Mouse (Mus musculus) myocyte (in vitro differentiated cells): ENCODE data around the gene Tnrc18. TPM values are rescaled to one million over a fixed set of nuclear protein-coding genes. Genes with fewer than 3 reads are reported as not detected.

Experiments used
- H3K27me3 ChIP-seq: one replicate; pipeline ENCODE4 v1.6.1; 2011; ENCODE audit not compliant: control insufficient read depth, insufficient read depth, insufficient read length
- H3K36me3 ChIP-seq: one replicate; pipeline ENCODE4 v1.6.1; 2011; ENCODE audit not compliant: control insufficient read depth, insufficient read depth
- H3K4me2 ChIP-seq: one replicate; pipeline ENCODE4 v1.6.1; 2011; ENCODE audit warnings: low read depth, control low read depth
- H3K4me3 ChIP-seq: one replicate; pipeline ENCODE4 v1.5.1; 2011; ENCODE audit warnings: mild to moderate bottlenecking, control low read depth, moderate library complexity
- H3K79me2 ChIP-seq: one replicate; pipeline ENCODE4 v1.6.1; 2011; ENCODE audit not compliant: control insufficient read depth, insufficient read depth
- H3ac ChIP-seq: one replicate; pipeline ENCODE4 v1.6.1; 2011; ENCODE audit not compliant: control insufficient read depth, insufficient read length
- CEBPB ChIP-seq: IDR thresholded peaks from 2 replicates; pipeline ENCODE4 v1.6.1; 2011; ENCODE audit warnings: mild to moderate bottlenecking, moderate library complexity; ENCODE audit not compliant: poor library complexity, insufficient read depth, severe bottlenecking
- E2F4 ChIP-seq: IDR thresholded peaks from one replicate; pipeline ENCODE4 v1.6.1; 2011; ENCODE audit warnings: mild to moderate bottlenecking, control low read depth, moderate library complexity; ENCODE audit not compliant: insufficient read depth
- MAX ChIP-seq: IDR thresholded peaks from one replicate; pipeline ENCODE4 v1.6.1; 2011; ENCODE audit warnings: low read depth, mild to moderate bottlenecking, control low read depth
- MYOD1 ChIP-seq, 3 experiments: IDR thresholded peaks; one replicate each; pipeline ENCODE4 v1.6.1; 2011; ENCODE audit warnings: control low read depth in 2 of 3, low read depth in 2 of 3, mild to moderate bottlenecking in 2 of 3, moderate library complexity in 1 of 3; ENCODE audit not compliant: insufficient read length in 2 of 3, control insufficient read depth in 1 of 3
- MYOG ChIP-seq, 3 experiments: IDR thresholded peaks; one replicate each; pipeline ENCODE4 v1.6.1; 2011; ENCODE audit warnings: control low read depth in 2 of 3, low read depth in 2 of 3, mild to moderate bottlenecking in 2 of 3; ENCODE audit not compliant: insufficient read length in 2 of 3, control insufficient read depth in 1 of 3, insufficient read depth in 1 of 3
- POLR2A ChIP-seq: IDR thresholded peaks from one replicate; pipeline ENCODE4 v1.6.1; 2011; ENCODE audit warnings: low read depth, mild to moderate bottlenecking, control low read depth, moderate library complexity; ENCODE audit not compliant: insufficient read length
- POLR2AphosphoS2 ChIP-seq: IDR thresholded peaks from one replicate; pipeline ENCODE4 v1.6.1; 2011; ENCODE audit warnings: low read depth, control low read depth; ENCODE audit not compliant: insufficient read length
- REST ChIP-seq: IDR thresholded peaks from one replicate; pipeline ENCODE4 v1.6.1; 2011; ENCODE audit warnings: mild to moderate bottlenecking, control low read depth, moderate library complexity; ENCODE audit not compliant: insufficient read depth, insufficient read length
- SRF ChIP-seq: IDR thresholded peaks from one replicate; pipeline ENCODE4 v1.6.1; 2011; ENCODE audit warnings: low read depth; ENCODE audit not compliant: control insufficient read depth, insufficient read length
- TCF12 ChIP-seq: IDR thresholded peaks from one replicate; pipeline ENCODE4 v1.6.1; 2011; ENCODE audit warnings: mild to moderate bottlenecking, control low read depth; ENCODE audit not compliant: poor library complexity, insufficient read depth, severe bottlenecking
- TCF3 ChIP-seq: IDR thresholded peaks from one replicate; pipeline ENCODE4 v1.6.1; 2011; ENCODE audit warnings: low read depth, control low read depth; ENCODE audit not compliant: insufficient read length
- USF1 ChIP-seq: IDR thresholded peaks from one replicate; pipeline ENCODE4 v1.6.1; 2011; ENCODE audit warnings: low read depth, mild to moderate bottlenecking, control low read depth, moderate library complexity
- polyA plus RNA-seq: library from polyadenylated mRNA; unstranded; fragments of >200 nt; fragmentation: generic; extraction: Trizol; gene quantifications from one replicate; pipeline ENCODE4 v1.2.1, GENCODE M21; 2012; ENCODE audit warnings: missing spikeins

The Tnrc18 gene
- polyA plus RNA-seq, 1 experiment: 26.2 TPM

DNA sequence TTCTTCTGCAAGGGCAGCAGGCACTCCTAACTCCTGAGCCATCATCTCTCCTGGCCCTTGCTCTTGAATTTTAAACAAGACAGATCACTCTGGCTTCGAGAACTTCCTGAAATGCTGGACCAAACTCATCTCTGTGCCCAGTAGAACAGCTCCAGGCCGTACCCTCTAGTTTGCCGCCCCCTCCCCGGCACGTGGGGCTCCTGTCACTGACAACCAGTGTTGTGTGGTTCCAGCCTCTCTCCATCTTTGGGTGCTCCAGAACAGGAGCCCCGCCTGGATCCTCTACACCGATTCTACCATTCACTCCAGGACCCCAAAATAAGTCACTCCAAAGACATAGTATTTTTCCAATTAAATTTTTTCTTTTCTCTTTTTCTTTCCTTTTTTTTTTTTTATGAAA, 93.2 kb downstream of the Tnrc18 start:
- Histone ChIP-seq H3K27me3 (no peaks in the 10 kb centered on the region), H3ac (no peak overlapping the region), H3K4me3 (no peak overlapping the region), H3K79me2 (no peaks in the 10 kb centered on the region), H3K4me2 (no peak overlapping the region), H3K36me3 (peaks cover 10% of the 10 kb centered on the region)
- TF ChIP-seq MYOD1 (IDR thresholded peaks at IDR 0.05; ENCODE audit: control insufficient read depth in 1 of 3, insufficient read length in 2 of 3, low read depth in 2 of 3) (no peak), MYOG (IDR thresholded peaks at IDR 0.05; ENCODE audit: control insufficient read depth in 1 of 3, insufficient read depth in 1 of 3, insufficient read length in 2 of 3, low read depth in 2 of 3) (no peak), CEBPB (no peak), POLR2AphosphoS2 (no peak), POLR2A (no peak), MAX (no peak), SRF (no peak), E2F4 (no peak), USF1 (no peak), TCF12 (no peak), REST (no peak)

DNA sequence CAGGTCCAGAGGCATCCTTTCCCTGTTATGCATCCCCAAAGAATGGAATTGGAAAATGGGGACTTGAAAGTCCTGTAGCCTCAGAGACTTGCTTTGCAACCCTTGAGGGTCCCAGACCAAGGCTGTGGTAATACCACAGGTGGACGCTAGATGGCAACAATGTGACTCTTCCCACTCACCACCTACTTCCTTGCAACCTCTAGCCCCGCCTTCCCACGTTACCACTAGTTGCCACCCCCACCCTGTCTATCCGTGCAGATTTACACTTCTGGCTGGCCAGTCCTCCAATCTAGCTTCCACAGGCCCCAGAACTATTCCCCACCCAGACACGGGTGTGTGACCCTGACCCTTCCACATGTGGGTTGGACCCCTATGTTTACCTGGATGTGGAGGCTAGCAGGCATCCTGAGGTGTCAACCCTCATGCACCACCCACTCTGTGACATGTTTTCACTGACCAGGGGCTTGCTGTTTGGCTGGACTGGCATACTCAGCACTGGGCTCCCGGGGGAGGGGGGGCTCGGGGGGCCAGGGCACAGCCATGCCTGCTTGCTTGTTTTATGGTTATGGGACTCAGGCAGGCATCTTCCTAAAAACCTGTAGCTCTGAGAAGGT, 93.8 kb downstream of the Tnrc18 start:
- no peaks in the 10 kb centered on the region for H3K79me2 ChIP-seq
- no peak overlapping the region for H3K4me2 ChIP-seq
- peaks cover 4% of the 10 kb centered on the region for H3K36me3 ChIP-seq
- TF ChIP-seq MYOD1 (IDR thresholded peaks at IDR 0.05; ENCODE audit: control insufficient read depth in 1 of 3, insufficient read length in 2 of 3, low read depth in 2 of 3) (no peak), POLR2AphosphoS2 (peak; percentile 85)
- no peak overlapping the region for H3K4me3 ChIP-seq
- H3K27me3 ChIP-seq: no peaks in the 10 kb centered on the region
- no peak overlapping the region for H3ac ChIP-seq

DNA sequence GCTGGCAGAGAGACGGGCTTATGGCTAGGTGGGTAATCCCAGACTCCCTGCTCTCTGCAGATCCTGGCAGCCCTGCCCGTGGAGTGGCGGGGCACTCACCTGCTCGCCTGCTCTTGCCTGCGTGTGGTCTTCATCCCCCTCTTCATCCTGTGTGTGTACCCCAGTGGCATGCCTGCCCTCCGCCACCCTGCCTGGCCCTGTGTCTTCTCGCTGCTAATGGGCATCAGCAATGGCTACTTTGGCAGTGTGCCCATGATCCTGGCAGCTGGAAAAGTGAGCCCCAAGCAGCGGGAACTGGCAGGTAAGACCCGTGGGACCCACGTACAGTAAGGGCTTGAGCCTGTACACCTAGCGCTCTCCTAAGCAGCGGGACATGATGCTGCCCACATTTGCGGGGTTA, 97.6 kb downstream of the Tnrc18 start:
- no peak overlapping the region for H3K4me2 ChIP-seq

DNA sequence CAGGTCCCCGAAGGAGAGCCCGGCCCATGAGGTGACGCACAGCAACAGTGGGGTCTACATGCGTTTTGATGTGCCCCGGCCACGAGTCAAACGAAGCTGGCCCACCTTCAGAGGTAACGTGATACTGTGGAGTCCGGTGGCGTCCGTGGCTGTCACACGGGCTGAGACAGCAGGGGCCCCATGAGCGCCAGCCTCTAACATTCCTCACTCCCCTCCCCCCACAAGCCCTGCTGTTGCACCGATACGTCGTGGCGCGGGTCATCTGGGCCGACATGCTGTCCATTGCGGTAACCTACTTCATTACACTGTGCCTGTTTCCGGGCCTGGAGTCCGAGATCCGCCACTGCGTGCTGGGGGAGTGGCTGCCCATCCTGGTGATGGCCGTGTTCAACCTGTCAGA, 99.0 kb downstream of the Tnrc18 start:
- no peak overlapping the region for H3K4me2 ChIP-seq
- H3K27me3 ChIP-seq: peaks cover 29% of the 10 kb centered on the region
- no peak overlapping the region for H3ac ChIP-seq
- H3K79me2 ChIP-seq: no peaks in the 10 kb centered on the region
- TF ChIP-seq TCF3: no peak
- no peak for TF ChIP-seq E2F4
- H3K36me3 ChIP-seq: no peaks in the 10 kb centered on the region
- H3K4me3 ChIP-seq: no peak overlapping the region

More for the DNA sequence above, 97.6 kb downstream of the Tnrc18 start:
- no peak overlapping the region for H3K4me3 ChIP-seq
- H3ac ChIP-seq: no peak overlapping the region
- no peaks in the 10 kb centered on the region for H3K36me3 ChIP-seq
- no peak for TF ChIP-seq SRF
- no peak for TF ChIP-seq MAX
- TF ChIP-seq TCF12: no peak
- H3K79me2 ChIP-seq: no peaks in the 10 kb centered on the region
- H3K27me3 ChIP-seq: peaks cover 26% of the 10 kb centered on the region

DNA sequence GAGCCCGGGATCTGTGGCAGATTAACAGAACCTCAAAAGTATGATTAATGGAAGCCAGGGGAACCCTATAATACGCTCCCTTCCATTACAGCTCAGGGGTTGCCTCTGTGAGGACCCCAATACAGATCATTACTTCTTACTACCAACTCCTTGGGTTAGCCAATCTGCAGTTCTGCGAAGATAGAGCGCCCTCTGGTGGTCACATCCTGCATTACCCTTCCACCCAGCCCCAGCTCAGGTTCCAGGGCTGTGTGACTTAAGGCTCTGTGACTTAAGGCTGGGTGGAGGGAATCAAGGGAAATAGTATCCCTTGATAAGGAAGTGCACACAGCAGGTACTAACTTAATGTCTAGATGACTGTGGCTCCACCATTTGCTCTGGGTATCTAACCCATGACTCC, 99.4 kb downstream of the Tnrc18 start:
- Histone ChIP-seq H3ac (no peak overlapping the region), H3K27me3 (peaks cover 29% of the 10 kb centered on the region), H3K36me3 (no peaks in the 10 kb centered on the region), H3K4me2 (no peak overlapping the region), H3K4me3 (no peak overlapping the region), H3K79me2 (no peaks in the 10 kb centered on the region)
- TF ChIP-seq USF1: no peak
- TF ChIP-seq CEBPB: no peak
- TF ChIP-seq E2F4: no peak
- TF ChIP-seq MYOG (IDR thresholded peaks at IDR 0.05; ENCODE audit: control insufficient read depth in 1 of 3, insufficient read depth in 1 of 3, insufficient read length in 2 of 3, low read depth in 2 of 3): no peak
- no peak for TF ChIP-seq REST
- TF ChIP-seq TCF12: no peak
- no peak for TF ChIP-seq MAX
- no peak for TF ChIP-seq MYOD1 (IDR thresholded peaks at IDR 0.05; ENCODE audit: control insufficient read depth in 1 of 3, insufficient read length in 2 of 3, low read depth in 2 of 3)
- no peak for TF ChIP-seq TCF3
- no peak for TF ChIP-seq POLR2A
- no peak for TF ChIP-seq SRF
- TF ChIP-seq POLR2AphosphoS2: no peak

DNA sequence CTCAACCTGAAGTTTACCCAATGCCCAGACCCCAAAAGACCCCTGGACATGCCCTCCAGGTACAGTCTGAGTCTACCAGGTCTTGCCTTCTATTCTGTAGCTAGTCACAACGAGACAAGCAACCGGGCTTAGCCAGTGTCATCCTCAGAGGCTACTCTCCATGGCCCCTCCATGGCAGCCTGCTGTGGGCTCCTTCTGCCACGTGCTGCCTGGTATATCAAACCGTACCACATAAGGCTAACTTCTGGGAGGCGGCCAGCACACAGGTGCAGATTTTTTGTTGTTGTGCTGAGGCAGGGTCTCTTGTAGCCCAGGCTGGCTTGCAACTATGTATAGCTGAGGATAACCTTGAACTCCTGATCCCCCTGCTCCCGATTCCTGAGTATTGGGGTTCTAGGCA, 101.4 kb downstream of the Tnrc18 start:
- Histone ChIP-seq H3K36me3 (no peaks in the 10 kb centered on the region), H3K4me2 (no peak overlapping the region), H3K27me3 (peaks cover 29% of the 10 kb centered on the region), H3ac (no peak overlapping the region), H3K4me3 (no peak overlapping the region), H3K79me2 (no peaks in the 10 kb centered on the region)
- TF ChIP-seq TCF12 (no peak), TCF3 (no peak), POLR2A (no peak), CEBPB (no peak), MAX (no peak), POLR2AphosphoS2 (no peak), REST (no peak), SRF (no peak), MYOD1 (IDR thresholded peaks at IDR 0.05; ENCODE audit: control insufficient read depth in 1 of 3, insufficient read length in 2 of 3, low read depth in 2 of 3) (no peak), USF1 (no peak), MYOG (IDR thresholded peaks at IDR 0.05; ENCODE audit: control insufficient read depth in 1 of 3, insufficient read depth in 1 of 3, insufficient read length in 2 of 3, low read depth in 2 of 3) (no peak), E2F4 (no peak)
